Mouse (Mus musculus): ENCODE results near the gene Gzma.

The Gzma gene

DNA sequence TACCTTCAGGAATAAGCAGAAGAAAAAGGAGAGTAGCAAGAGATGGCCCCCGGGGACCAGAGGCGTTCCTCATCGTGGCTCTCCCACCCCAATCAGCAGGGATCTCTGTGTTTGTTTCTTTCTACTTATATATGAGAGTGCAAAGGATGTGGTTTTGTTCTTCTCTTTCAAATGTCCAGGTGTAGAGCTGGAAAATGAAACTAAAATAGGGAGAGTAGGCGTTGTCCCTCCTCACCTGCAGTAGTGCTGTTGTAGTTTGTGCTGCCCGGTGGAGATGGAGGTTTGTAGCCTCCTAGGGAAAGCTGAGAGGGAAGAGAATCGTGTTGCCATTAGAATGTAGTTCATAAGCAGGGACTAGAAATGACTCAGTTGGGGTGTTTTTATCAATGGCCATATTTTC, at the start of gene Gzma:
TSS of gene Gzma (minus strand) at position 103 of the 400 bp plus-strand sequence.
- no peak for DNase-seq (ENCODE audit: low read depth, low spot score)

DNA sequence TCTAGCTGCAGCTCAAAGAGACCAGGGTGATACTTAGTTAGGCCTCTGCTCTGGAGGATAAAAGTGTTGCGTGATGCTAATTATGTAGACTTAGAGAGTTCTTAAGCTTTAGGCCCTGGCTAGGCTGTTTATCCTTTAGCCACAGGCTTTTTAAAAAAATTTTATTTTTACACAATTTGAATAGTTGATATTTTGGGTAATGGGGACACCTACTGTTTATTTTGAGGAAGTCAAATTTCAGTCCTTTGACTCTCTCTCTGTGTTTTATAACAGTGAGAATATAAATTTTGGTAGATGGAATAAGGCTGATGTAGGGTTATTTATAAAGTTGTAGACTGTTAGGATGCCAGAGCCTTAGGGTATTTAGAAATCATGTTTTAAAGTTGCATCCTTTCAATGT, 38.8 kb upstream of the Gzma start:
- DNase-seq (ENCODE audit: low read depth, low spot score) = no peak

DNA sequence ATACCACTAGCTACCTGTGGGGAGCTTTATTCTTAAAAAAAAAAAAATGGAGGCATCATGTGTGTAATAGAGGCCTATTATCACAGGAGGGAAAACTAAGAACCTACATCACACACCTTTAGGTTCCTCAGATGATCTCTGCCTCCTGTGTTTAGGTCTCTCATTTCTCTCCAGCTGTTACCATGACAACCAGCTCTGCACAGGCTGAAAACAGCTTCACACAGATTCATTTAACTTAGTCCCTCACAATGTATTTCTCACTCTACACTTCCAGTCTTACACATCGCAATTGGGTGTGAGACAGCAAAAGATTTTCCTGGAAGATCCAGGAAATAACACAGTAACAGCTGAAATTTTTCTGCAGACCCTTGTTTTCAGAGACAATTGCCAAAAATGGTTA, 29.2 kb upstream of the Gzma start:
- DNase-seq (ENCODE audit: low read depth, low spot score) = peak; percentile 42

DNA sequence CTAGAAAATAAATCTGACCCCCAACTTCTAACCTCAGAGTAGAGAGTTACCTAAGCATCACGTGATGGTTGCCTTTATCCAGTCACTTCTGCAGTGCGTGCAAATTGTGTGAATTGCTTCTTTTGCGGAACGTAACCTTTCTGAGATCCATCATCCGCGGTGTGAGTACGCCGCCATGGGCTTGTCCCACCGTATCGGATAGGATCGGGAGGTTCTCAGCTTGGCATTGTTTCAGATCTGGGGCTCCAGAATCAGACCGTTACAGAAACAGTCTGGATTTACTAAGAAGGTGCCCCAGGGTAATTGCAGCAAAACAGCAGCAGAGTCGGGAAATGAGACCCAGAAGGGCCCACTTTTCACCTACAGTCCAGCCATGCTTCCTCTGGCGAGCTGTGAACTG, 20.5 kb upstream of the Gzma start:
- no peak for DNase-seq (ENCODE audit: low read depth, low spot score)

DNA sequence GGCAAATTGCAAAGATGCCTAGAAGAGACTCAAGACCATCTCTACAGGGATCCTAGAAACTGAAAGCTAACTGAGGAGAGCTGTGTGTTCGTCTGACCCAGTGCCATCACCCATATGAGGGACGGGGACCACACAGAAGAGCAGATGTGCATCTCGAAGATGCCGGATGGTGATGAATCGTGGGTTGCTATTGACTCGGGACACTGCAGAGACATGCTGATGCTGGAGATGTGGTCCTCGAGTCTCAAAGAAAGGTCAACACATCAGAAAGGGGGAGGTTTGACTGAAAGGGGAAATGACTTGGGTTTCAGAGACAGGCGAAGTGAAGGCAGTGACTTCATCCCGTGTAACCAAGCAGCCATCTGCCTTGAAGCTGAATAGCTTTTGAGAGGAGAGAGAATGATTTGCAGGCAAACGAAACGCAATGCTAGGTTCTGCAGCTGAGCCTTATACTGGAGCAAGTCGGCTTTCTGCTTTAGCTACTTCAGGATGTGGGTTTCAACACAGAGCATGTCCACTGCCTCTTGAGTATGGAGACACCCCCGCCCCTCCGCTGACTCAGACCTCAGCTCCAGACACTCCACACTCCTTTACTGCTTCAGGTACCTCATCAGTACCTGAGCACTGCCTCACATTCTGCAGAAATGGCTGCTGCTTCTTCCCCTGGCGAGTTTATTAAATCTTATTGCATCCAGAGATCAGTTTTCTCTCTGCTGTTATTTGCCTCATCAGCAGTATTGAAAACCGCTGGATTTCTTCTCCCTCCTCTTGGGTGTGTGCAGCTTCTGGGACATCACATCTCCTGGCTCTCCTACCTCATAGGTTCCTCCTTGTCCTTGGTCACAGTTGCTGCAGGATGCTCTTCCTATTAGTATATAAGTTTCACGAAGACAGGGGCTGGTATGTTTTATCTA, 19.8 kb upstream of the Gzma start:
- no peak for DNase-seq (ENCODE audit: low read depth, low spot score)

DNA sequence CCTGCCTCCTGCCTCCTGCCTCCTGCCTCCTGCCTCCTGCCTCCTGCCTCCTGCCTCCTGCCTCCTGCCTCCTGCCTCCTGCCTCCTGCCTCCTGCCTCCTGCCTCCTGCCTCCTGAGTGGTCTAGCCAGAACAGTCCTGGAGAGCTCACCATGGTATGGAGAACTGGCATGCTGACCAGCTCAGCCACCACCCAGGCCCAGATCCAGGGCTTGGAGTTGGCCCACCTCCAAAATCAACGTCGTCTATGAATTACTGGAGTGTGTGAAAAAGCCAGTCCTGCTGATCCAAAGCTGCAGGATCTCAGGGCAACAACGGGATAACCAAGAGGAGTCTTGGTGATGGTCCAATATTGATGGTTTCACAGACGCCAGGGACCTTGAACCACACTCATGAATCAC, 18.2 kb upstream of the Gzma start:
- no peak for DNase-seq (ENCODE audit: low read depth, low spot score)

DNA sequence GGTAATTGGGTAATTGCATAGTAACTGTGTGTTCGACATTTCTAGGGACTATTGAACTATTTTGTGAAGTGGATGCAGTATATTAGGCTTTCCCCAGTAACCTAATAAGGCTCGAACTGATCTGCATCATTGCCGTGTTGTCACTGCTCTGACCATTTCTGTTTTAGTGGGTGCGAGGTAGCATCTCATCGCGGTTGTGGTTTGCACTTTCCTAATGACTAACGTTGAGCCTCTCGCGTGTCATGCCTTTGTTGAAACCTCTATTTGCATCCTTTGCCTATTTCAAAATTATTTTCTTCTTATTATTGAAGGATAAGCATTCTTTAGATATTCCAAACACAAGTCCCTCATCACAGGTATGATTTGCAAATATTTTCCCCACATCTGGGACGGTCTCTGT, 4.0 kb upstream of the Gzma start:
- DNase-seq (ENCODE audit: low read depth, low spot score) = no peak

DNA sequence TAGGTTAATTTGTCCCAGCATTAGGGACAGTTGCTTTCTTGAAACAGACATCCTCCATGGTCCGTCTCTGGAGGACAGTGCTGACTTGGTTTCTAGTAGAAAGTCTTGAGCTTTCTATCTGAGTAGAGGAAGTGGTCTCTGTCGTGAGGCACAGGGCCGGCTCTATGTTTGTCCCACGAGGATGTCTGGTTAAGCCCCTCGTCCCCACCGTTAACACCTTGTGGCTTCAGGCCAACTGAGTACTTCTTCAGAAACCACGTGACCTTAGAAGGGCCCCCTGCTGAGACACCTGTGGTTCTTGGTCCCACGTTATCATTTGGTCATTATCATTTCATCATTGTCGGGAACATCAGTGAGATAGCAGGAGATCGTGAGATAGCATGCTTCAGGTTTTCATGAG, 1.0 kb upstream of the Gzma start:
- no peak for DNase-seq (ENCODE audit: low read depth, low spot score)

DNA sequence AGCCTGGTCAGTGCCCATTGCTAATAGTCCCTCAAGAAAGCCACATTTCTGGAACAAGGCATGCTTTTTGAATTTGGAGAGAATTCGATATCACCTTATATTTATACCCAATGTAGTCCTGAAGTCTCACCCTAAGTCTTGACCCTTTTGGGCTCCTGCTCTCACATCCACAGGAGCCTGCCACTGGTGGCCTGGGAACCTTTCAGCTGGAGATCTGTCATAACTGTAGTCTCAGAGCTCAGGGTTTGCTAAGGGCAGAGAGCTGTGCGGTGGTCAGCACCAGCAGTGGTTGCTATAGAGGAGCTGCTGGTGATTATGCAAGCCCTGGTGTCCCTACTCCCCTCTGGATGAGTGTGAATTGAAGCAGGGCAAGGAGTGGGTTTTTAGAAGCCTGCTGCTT, 2.4 kb downstream of the Gzma start:
- DNase-seq (ENCODE audit: low read depth, low spot score) = no peak

DNA sequence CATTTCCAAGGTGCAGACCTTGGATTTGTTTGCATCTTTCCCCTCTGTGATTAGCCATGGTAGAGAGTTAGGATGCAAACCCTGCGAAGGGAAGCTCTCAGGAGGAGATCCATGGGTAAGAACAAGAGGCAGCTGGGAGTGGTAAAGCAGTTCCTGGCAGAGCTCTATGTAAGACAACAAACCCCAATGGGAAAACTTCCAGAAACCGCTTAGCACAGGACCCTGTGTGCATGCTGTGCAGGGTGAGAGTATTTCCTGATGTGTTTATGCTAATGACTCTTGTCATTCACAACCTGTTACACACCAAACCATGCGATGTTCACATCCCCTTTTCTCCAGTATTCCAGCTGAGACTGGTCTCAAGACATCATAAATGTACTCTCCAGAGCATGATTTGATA, 3.8 kb downstream of the Gzma start:
- no peak for DNase-seq (ENCODE audit: low read depth, low spot score)

DNA sequence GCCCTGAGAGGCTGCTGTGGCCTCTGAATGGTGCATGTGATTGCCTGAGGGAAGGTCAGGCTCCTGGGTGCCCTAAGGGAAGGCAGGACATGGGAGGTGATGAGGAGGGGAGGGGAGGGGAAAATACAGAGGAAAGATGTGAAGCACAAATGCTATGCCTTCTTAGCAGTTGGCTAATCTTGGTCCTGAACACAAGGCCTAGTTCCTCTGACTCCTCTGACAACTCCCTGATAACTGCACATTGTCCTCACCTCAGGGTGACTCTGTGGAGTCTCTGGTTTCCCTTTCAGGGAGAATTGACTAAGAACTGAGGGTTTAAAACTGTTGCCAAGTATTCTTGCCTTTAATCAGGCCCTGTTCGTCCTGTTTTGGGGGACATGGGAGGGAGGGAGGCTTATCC, 6.2 kb downstream of the Gzma start:
- no peak for DNase-seq (ENCODE audit: low read depth, low spot score)

DNA sequence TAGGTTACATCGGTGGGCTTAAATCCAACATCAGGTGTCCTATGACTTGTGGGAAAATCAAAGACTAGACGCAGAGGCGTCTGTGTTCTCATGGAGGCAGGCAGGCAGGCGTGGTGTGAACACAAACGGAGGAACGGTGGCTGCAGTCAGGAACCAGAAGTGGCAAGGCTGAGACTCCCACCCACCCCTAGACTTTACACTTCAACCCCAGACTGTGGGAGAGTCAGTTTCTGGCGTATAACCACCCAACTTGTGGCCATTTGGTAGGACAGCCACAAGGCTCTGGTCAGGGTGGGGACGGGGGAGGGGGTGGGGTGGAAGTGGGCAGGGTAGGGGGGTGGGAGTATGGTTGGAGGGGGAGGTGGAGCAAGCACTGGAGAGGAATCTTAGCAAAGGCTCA, 10.3 kb downstream of the Gzma start:
- no peak for DNase-seq (ENCODE audit: low read depth, low spot score)

DNA sequence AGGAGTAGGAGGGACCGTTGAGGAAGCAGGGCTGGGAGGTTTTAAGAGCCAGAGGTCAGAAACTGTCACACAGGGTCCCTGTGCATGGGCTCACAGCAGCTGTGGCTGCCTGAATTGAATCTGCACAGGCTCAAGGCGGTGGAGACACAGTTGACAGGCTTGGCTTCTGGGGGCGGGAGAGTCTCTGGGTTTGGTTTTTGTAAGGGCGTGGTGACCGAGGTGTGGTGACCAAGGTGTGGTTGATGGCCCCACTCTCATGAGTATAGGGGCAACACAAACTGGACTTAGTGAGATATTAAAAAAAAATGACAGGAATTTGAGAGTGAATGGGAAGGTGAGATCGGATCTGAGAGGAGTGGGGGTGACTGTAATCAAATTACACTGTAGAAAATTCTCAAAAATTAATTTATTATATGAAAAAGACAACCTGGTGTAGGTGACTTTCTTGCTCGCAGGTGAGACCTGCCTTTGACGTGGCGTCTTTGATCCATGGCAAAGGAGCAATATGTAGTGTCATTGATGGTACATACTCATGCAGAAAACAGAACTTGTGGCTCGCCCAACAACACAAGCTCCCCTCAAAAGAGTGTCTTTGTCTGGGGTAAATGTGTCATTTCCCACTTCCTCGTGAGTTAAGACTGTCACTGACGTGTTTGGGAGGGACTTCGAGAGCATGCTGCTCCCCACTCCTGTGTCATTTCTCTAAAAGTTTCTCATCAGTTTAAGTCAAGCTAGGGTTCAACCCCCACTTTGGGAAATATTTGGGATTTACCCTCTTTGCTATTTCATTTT, 13.4 kb downstream of the Gzma start:
- no peak for DNase-seq (ENCODE audit: low read depth, low spot score)

DNA sequence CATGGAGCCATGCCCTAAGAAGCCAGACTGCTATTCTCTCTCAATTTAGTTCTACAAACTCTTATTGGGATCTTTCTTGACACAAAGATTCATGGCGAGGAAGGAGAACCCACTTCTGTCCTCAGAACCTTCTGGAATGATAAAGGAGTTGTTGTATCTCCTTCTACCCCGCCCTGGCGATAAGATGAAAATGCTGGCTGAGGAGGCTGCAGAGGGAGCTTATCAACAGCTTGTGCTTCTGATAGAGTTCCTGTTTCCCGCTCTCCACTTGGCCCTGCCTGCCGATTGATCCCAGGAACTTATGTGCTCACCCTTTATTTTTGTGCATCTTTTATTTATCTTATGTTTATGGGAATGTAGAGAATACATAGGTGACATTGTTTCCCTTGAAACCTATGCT, 16.0 kb downstream of the Gzma start:
- DNase-seq (ENCODE audit: low read depth, low spot score) = no peak

DNA sequence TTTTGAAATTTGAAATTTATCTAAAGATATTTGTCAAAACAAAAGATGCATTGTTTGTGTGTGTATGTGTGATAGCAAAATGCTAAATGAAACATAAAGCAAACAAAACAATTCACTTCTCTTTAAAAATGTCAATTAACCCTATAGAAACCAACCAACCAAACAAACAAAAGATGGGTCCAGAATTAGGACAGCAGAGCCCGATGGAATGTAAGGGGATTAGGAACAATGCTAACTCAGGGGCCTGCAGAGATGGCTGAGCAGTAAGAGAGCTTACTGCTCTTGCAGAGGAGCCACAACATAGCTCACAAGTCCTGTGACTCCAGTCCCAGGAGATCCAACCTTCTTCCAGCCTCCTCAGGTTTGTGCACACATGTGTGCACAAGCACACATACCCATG, 18.7 kb downstream of the Gzma start:
- DNase-seq (ENCODE audit: low read depth, low spot score) = no peak

DNA sequence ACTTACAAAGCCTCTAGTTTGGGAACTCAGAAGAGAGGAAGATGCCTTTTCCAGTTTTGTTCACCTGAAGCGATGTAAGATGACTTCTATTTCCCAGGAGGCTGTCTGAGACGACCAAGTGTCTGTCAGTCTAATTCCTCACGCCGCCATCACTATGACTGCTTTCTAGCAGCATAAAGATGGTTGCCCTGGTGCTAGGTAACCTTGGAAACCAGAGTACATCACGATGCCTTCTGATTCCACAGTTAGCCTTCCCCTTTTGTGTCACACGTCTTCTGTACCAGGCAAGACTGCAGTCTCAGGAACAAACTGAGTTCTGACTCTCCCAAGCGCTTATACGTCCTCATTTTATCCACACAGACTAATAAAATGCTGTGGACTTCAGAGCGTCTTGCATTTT, 21.8 kb downstream of the Gzma start:
- no peak for DNase-seq (ENCODE audit: low read depth, low spot score)

DNA sequence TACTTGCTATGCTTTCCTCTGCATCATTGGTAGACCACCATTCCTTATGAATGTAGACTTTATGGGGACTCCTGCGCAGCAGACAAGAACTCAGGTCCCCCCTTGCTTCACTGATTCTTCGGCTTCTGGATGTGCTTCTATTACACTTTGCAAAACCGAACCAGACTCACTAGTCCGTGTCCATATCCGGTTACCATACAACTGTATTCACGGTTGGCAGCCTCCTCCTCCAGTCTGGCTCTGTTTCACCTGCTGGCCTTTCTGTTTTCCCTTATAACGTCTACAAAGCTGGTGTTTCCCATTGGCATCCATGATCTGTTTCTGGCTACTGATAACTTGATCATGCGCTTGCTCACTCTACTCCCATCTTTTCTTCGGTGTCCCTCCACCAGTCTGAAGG, 36.2 kb downstream of the Gzma start:
- DNase-seq (ENCODE audit: low read depth, low spot score) = no peak

DNA sequence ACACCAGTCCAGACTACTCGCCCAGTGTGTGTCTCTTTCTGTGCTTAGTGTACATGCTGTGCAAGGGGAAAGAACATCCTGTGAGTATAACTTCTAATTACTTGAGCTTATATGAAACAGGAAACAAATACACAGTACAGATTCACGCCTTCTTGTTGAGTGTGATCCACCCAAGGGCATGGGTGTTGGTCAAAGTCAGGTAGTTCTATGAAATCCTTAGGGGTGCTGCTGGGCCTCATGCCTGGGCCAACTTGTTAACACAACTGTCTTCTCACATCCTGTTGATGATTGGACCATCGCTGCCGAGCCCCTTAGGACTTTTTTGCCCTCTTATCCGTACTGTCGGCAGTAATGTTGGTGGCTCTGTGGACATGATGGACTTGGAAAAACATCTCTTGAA, 39.0 kb downstream of the Gzma start:
- DNase-seq (ENCODE audit: low read depth, low spot score) = no peak

DNA sequence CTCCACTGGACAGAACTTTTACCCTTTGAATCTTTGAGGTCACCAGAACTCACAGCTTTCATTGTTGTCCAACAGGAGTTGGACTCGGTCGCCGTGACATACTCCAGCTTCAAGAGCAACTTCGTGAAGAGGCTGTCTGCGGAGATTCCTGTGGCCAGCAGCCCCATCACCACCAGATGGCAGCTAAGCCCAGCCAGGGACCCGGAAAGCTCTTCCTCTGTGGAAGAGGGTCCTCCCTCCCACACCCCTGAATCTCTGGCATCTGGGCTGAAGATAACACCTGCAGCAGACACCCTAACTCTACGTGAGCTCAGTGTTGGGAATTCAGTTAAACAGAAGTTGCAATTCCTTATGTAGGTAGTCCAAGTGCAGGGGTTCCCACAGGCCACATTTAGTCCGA, 45.0 kb downstream of the Gzma start:
- DNase-seq (ENCODE audit: low read depth, low spot score) = no peak

DNA sequence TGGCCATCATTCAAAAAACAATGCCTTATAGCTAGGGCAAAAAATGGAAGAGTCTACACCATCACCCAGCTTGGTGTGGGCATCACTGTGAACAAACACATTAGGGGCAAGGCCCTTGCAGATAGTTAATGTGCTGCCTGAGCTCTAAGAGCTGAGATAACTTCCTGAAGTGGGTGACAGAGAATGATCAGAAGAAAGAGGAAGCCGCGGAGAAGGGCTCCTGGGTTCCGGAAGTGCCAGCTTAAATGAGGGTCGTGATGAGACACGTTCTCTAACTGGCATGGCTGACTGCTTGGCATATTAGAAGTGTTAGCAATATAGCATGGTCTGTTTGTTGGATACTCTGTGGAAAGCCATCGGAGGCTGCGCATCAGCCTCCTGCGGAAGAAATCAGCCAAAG, 46.6 kb downstream of the Gzma start:
- no peak for DNase-seq (ENCODE audit: low read depth, low spot score)

DNA sequence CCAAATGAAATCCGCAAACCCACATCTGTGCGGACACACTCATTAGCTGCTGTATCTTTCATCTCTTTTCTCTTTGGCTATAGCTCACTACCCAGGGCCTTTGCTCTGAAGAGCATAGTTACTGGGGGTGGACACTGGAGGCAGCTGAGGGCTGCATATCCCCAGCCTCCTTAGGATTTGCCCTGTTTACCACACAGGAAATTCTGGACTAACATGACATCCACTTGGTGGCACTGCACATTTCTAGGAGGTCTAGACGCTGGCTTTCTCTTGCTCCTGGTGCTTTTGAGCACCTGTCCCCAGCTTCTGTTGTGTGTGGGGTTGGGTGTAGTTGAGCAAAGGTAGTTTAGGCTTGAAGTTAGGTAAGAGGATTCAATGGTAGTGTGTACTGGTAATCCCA, 53.1 kb downstream of the Gzma start:
- no peak for DNase-seq (ENCODE audit: low read depth, low spot score)

DNA sequence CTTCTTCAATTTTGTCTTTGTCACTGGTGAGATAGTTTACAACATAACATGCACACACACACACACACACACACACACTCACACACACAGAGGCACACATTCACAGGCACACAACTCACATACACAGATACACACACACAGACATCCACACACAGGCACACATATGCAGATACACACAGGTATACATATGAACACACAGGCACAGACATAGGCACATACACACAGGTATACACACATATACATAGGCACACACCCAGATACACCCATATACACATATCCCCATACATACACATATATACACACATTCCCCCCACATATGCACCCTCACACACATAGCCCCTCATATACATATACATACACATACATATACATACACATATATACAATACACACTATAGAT, 53.8 kb downstream of the Gzma start:
- DNase-seq (ENCODE audit: low read depth, low spot score) = no peak

Measured in brain, embryonic 18.5 days (tissue).